Comparison of ENCODE assay signal across 9 mouse cellular contexts in genomic region chr16:95814513-95815118, GRCm38 (mm10).
A peak's percentile ranks its signal among the peaks of the same experiment; 100 is the strongest.
DNase-seq lines count a peak whose midpoint lies in the region; ATAC-seq lines count a peak whose summit lies in the region.
"Had no signal": no experiment of that assay in that cellular context is flagged by ENCODE, and none has a peak within 500 bp of the region (broad histone marks: within the 10 kb centered on the region; RNA-seq: fewer than 3 reads in every experiment).

No protein-coding gene starts in this region.

- no peak overlapping the region for H3K9ac ChIP-seq in forebrain, embryonic 14.5 days (ENCODE audit: low read length)
- H3K9ac ChIP-seq: embryonic facial prominence, embryonic 12.5 days had no signal

- H3K4me1 ChIP-seq in forebrain, embryonic 14.5 days (ENCODE audit: control insufficient read depth, insufficient read depth, low read length), result no peaks in the 10 kb centered on the region
- H3K4me1 ChIP-seq: embryonic facial prominence, embryonic 12.5 days had no signal

- peak; percentile 81 for ATAC-seq in frontal cortex, adult (ENCODE audit: low TSS enrichment)
- ATAC-seq in granulocyte monocyte progenitor cell, adult 5-6 weeks (replicated peaks; ENCODE audit: poor library complexity, severe bottlenecking), result peak; percentile 30; the same call in 1 of the 2 replicates
- no peak for ATAC-seq in erythroblast, adult 5-6 weeks (replicated peaks; ENCODE audit: low FRiP score, poor library complexity, severe bottlenecking)
- ATAC-seq in forebrain, embryonic 14.5 days, result no peak

- no peak overlapping the region for H3K4me3 ChIP-seq in forebrain, embryonic 14.5 days (ENCODE audit: low read depth, low read length)
- H3K4me3 ChIP-seq: embryonic facial prominence, embryonic 12.5 days had no signal

- no peaks in the 10 kb centered on the region for H3K27me3 ChIP-seq in forebrain, embryonic 14.5 days (replicated peaks; ENCODE audit: control insufficient read depth, insufficient read depth, low read length)
- H3K27me3 ChIP-seq: embryonic facial prominence, embryonic 12.5 days had no signal

- H3K4me2 ChIP-seq in forebrain, embryonic 14.5 days (ENCODE audit: low read length), result no peak overlapping the region
- H3K4me2 ChIP-seq: embryonic facial prominence, embryonic 12.5 days had no signal

- no peaks in the 10 kb centered on the region for H3K36me3 ChIP-seq in forebrain, embryonic 14.5 days (ENCODE audit: control insufficient read depth, insufficient read depth, low read length)
- H3K36me3 ChIP-seq: embryonic facial prominence, embryonic 12.5 days had no signal

- no peak overlapping the region for H3K27ac ChIP-seq in forebrain, embryonic 14.5 days (ENCODE audit: low read depth, low read length)
- H3K27ac ChIP-seq: embryonic facial prominence, embryonic 12.5 days had no signal

- 82% methylated on average over 9 of the region's 9 CpGs for WGBS in forebrain, embryonic 14.5 days

- DNase-seq in frontal cortex, postnatal 14 days (ENCODE audit: low spot score in 2 of 2), result no peak
- DNase-seq in right cerebral cortex, adult 18-20 months, result peak; percentile 73
- no peak for DNase-seq in right cerebral cortex, postnatal 4 days
- peak; percentile 72 for DNase-seq in lung, postnatal 36 days
- DNase-seq in forebrain, embryonic 14.5 days (ENCODE audit: low spot score), result no peak

- no peaks in the 10 kb centered on the region for H3K9me3 ChIP-seq in forebrain, embryonic 14.5 days (replicated peaks; ENCODE audit: control insufficient read depth, low read length)

Comparison
In these comparisons a context has a peak if more than half of its experiments do, and no peak if none do; other contexts are left out.
1. DNase-seq: peak in right cerebral cortex, adult 18-20 months (single experiment) and lung, postnatal 36 days (single experiment); none in frontal cortex, postnatal 14 days (0 of 2), right cerebral cortex, postnatal 4 days (single experiment) and forebrain, embryonic 14.5 days (single experiment).
2. ATAC-seq: peak in frontal cortex, adult (single experiment) and granulocyte monocyte progenitor cell, adult 5-6 weeks (single experiment); none in erythroblast, adult 5-6 weeks (single experiment) and forebrain, embryonic 14.5 days (single experiment).